Mouse (Mus musculus): ENCODE data around the gene Fam173a. TPM values are rescaled to one million over a fixed set of nuclear protein-coding genes. Genes with fewer than 3 reads are reported as not detected.

The Fam173a gene
- polyA plus RNA-seq (2012; ENCODE audit: insufficient read depth, insufficient read length, missing spikeins) = 41.4 and 42.8 TPM in 2 replicates

DNA sequence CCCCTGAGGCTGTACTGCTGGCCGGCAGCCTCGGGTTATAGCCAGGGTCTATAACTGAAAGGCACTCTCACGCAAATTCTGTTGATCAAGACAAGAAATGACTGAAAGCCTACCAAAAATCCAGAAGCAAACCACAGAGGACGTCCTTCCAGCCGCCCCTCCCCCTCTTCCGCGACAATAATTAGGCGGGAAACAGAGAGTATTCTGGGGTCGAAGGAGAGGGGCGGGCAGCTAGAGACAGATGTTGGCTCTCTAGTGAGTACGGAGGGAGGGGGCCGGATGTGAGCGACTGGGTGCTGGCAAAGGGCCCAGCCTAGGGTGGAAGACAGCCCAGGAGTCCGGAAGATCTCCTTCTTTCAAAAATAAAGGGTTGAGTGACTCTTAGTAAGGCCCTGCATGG, at the start of gene Fam173a:
TSS of gene Fam173a (minus strand) at position 287 of the 400 bp plus-strand sequence.
- H3K4me3 ChIP-seq (ENCODE audit: insufficient read depth, low read depth, low read length) = peak within 1 kb of the TSS; percentile 70
- H3K27ac ChIP-seq (replicated peaks; ENCODE audit: low read depth, low read length) = peak within 1 kb of the TSS; percentile 67
- peaks cover 11% of the 10 kb centered on the region for H3K4me1 ChIP-seq (ENCODE audit: control insufficient read depth, insufficient read depth, insufficient read length, low read length)

DNA sequence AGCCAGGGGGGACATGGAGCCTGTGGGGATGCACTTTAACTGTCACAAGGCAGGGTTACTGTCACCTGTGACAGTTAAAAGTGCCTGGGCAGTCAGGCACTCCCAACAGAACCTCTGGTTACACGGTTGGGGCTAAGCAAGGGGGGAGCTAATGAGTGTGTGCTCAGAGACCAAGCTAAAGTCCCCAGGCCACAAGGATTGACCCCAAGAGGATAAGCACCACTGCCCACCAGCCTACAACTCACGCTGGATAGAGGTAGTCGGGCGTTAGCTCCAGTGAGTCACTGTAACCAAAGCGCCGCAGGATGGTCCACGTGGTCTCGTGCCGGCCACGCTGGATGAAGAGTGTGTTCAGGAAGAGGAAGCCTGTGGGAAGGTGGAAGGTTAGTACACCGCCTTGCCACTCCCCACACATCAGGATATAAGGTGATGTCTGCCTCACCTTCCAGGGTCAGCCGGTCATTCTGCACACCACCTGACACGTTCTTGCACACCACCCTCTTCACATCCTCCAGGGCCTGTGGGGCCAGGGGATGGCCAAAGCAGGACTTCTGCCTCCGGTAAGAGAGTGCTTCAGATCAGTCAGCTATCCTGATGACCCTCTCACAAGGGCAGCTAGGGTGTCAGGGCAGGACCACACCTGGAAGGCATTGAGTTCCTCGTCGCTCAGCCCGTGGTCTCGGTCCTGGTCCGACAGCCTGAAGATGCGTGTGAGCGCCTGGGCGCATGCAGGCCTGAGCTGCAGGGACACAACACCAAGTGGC, 48.6 kb upstream of the Fam173a start, which contains the start of gene Gm20683:
TSS of gene Gm20683 (minus strand) at position 647 of the 764 bp plus-strand sequence.
- Histone ChIP-seq H3K27ac (replicated peaks; ENCODE audit: low read depth, low read length) (no peak within 1 kb of the TSS), H3K4me1 (ENCODE audit: control insufficient read depth, insufficient read depth, insufficient read length, low read length) (peaks cover 8% of the 10 kb centered on the region), H3K4me3 (ENCODE audit: insufficient read depth, low read depth, low read length) (no peak within 1 kb of the TSS)

DNA sequence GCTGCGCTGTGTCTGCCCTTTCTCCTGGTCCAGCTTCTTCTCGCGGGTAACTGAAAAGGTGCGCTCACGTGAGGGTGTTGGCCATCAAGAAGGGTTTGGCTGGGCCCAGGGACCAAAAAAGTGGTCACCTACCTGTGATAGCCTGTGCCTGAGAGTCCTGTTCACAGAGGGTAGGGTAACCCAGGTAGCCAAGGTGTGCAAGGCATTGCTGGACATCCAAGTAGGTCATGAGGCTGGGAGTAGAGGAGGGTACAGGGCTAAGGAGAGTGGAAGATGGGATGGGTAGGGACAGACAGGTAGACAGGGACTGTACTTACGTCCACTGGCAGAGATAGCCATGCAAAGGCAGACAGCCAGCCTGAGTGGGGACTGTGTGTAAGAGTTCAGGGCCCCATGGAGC, 47.8 kb upstream of the Fam173a start:
- H3K4me3 ChIP-seq (ENCODE audit: insufficient read depth, low read depth, low read length) = no peak overlapping the region
- H3K4me1 ChIP-seq (ENCODE audit: control insufficient read depth, insufficient read depth, insufficient read length, low read length) = peaks cover 16% of the 10 kb centered on the region
- no peak overlapping the region for H3K27ac ChIP-seq (replicated peaks; ENCODE audit: low read depth, low read length)

DNA sequence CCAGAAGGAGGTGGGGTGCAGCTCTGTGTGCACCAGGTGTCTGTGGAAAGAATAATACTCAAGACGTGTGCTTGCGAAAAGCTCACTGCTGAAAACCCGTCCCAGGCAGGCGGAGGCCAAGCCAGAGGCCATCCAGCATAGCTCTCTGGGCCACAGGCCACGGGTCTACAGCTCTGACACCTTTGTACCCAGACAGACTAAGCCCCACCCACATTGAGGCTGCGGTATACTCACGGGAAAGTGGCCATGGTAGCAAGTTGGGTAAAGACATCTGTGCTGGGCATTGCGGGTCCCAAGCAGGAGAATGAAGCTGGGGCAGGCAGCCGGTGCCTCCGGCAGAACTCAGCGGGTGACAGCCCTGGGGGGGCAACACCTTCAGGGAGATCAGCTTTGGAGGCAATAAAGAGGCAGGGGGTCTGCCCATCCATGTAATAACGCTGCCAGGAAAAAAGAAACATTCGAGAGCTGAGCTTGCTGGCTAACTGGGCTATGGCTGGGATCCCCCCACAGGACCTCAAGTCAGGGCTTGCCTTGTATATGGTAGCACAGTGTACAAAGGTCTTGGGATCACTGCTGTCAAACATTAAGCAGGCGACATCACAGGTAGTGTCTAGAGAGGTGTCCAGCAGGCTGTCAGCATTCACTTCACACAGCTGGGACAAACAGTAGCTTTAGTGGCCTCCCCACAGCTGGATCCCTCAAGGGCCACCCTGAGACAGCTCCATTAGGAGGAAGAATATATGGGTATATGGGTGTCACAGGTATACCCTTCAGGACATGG, 46.9 kb upstream of the Fam173a start:
- Histone ChIP-seq H3K27ac (replicated peaks; ENCODE audit: low read depth, low read length) (no peak overlapping the region), H3K4me3 (ENCODE audit: insufficient read depth, low read depth, low read length) (no peak overlapping the region), H3K4me1 (ENCODE audit: control insufficient read depth, insufficient read depth, insufficient read length, low read length) (peaks cover 23% of the 10 kb centered on the region)

- H3K4me1 ChIP-seq (ENCODE audit: control insufficient read depth, insufficient read depth, insufficient read length, low read length) = peaks cover 24% of the 10 kb centered on the region
- H3K4me3 ChIP-seq (ENCODE audit: insufficient read depth, low read depth, low read length) = no peak overlapping the region
- H3K27ac ChIP-seq (replicated peaks; ENCODE audit: low read depth, low read length) = no peak overlapping the region
Measured at GRCm38 (mm10) chr17:25838904-25839303, 46.2 kb upstream of the Fam173a start.

- Histone ChIP-seq H3K4me3 (ENCODE audit: insufficient read depth, low read depth, low read length) (no peak overlapping the region), H3K4me1 (ENCODE audit: control insufficient read depth, insufficient read depth, insufficient read length, low read length) (peaks cover 17% of the 10 kb centered on the region), H3K27ac (replicated peaks; ENCODE audit: low read depth, low read length) (no peak overlapping the region)
Measured at GRCm38 (mm10) chr17:25837533-25837932, 44.8 kb upstream of the Fam173a start.

GRCm38 (mm10) chr17:25837076-25837410, 44.3 kb upstream of the Fam173a start, which contains the start of gene Rhbdl1:
Gene Rhbdl1 (minus strand): TSS chr17:25837295.
- peaks cover 18% of the 10 kb centered on the region for H3K4me1 ChIP-seq (ENCODE audit: control insufficient read depth, insufficient read depth, insufficient read length, low read length)
- H3K27ac ChIP-seq (replicated peaks; ENCODE audit: low read depth, low read length) = peak within 1 kb of the TSS; percentile 50
- H3K4me3 ChIP-seq (ENCODE audit: insufficient read depth, low read depth, low read length) = peak within 1 kb of the TSS; percentile 44

GRCm38 (mm10) chr17:25836397-25837075, 43.8 kb upstream of the Fam173a start:
- peak overlapping the region; percentile 50 for H3K27ac ChIP-seq (replicated peaks; ENCODE audit: low read depth, low read length)
- peak overlapping the region; percentile 44 for H3K4me3 ChIP-seq (ENCODE audit: insufficient read depth, low read depth, low read length)
- peaks cover 23% of the 10 kb centered on the region for H3K4me1 ChIP-seq (ENCODE audit: control insufficient read depth, insufficient read depth, insufficient read length, low read length)

DNA sequence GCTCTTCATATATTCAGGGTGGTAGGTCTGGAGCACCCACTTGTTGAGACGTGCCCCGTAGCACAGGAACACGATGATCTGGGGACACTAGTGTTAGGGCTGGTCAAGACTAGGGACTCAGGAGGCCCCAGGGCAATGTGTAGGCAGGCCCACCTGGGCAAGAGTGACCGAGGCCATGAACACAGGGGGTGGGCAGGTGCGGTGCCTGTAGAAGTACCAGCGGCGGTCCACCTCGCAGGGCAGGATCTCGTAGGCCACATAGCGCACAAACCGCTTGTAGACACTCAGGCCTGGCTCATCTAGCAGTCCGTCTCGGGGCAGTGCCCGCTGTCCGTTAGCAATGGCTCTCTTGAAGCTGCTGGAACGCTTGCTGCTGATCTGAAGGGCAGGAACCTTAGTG, 43.1 kb upstream of the Fam173a start:
- peak overlapping the region; percentile 44 for H3K4me3 ChIP-seq (ENCODE audit: insufficient read depth, low read depth, low read length)
- peak overlapping the region; percentile 50; the same call in 1 of the 2 replicates for H3K27ac ChIP-seq (replicated peaks; ENCODE audit: low read depth, low read length)
- H3K4me1 ChIP-seq (ENCODE audit: control insufficient read depth, insufficient read depth, insufficient read length, low read length) = peaks cover 25% of the 10 kb centered on the region

- Histone ChIP-seq H3K27ac (replicated peaks; ENCODE audit: low read depth, low read length) (no peak overlapping the region), H3K4me1 (ENCODE audit: control insufficient read depth, insufficient read depth, insufficient read length, low read length) (peaks cover 25% of the 10 kb centered on the region), H3K4me3 (ENCODE audit: insufficient read depth, low read depth, low read length) (peak overlapping the region; percentile 76; the same call in 1 of the 2 replicates)
Measured at GRCm38 (mm10) chr17:25835301-25835700, 42.6 kb upstream of the Fam173a start.

GRCm38 (mm10) chr17:25834595-25835222, 42.0 kb upstream of the Fam173a start:
- Histone ChIP-seq H3K4me3 (ENCODE audit: insufficient read depth, low read depth, low read length) (peak overlapping the region; percentile 76), H3K4me1 (ENCODE audit: control insufficient read depth, insufficient read depth, insufficient read length, low read length) (peaks cover 26% of the 10 kb centered on the region), H3K27ac (replicated peaks; ENCODE audit: low read depth, low read length) (no peak overlapping the region; the same call in 1 of the 2 replicates)

GRCm38 (mm10) chr17:25833961-25834594, 41.4 kb upstream of the Fam173a start:
- Histone ChIP-seq H3K27ac (replicated peaks; ENCODE audit: low read depth, low read length) (peak overlapping the region; percentile 96), H3K4me1 (ENCODE audit: control insufficient read depth, insufficient read depth, insufficient read length, low read length) (peaks cover 31% of the 10 kb centered on the region), H3K4me3 (ENCODE audit: insufficient read depth, low read depth, low read length) (peak overlapping the region; percentile 76)

- peak within 1 kb of the TSS; percentile 96 for H3K27ac ChIP-seq (replicated peaks; ENCODE audit: low read depth, low read length)
- H3K4me1 ChIP-seq (ENCODE audit: control insufficient read depth, insufficient read depth, insufficient read length, low read length) = peaks cover 31% of the 10 kb centered on the region
- H3K4me3 ChIP-seq (ENCODE audit: insufficient read depth, low read depth, low read length) = peak within 1 kb of the TSS; percentile 87
Measured at GRCm38 (mm10) chr17:25833291-25833663, 40.6 kb upstream of the Fam173a start, which contains the start of gene Stub1. Gene Stub1 (minus strand): TSS chr17:25833404.
